Mouse (Mus musculus): ENCODE results near the gene Btn2a2.

DNA sequence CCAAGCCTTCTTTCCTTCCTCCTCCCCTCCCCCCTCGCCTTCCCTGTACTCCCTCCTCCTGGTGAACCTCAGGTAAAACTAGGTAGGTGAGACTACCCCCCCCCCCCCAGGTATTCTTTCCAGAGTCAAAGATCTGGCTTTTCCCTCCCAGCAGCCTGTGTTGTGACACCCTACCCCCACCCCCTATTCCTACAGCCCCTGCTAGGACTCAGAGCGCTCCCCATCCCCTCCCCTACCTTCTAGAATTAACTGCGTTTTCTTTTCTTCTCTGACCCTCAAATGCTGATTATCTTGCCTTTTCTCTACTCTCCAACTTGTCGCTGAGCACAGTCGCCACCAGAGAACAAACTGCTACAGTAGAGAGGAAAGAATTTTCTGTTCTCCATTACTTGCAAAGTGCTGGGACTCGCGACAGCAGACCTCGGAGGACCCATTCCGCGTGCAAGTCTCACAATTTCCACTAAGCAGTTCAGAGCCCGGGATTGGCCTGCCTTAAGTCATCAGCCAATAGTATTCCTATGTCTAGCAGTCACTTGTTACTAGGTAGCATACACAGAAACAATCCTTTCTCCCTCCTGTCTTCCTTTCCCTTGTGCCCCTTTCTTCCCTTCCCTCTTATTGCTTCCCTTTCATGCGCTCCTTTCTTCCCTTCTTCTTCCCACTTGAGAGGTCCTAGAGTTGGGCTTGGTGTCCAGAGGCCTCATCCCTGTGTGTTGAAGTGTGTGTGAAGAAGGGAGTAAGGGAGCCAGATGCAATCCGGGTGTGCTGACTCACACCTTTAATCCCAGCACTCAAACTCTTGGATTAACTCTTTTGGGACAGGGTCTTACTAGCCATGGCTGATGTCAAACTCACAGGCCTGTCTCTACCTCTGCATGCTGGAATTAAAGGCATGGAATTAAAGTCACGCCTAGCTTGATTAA is at the start of gene Btn2a2:
- TF ChIP-seq TCF12 (IDR thresholded peaks at IDR 0.05; ENCODE audit: insufficient read depth, poor library complexity, severe bottlenecking) (no peak), CEBPB (IDR thresholded peaks at IDR 0.05; ENCODE audit: insufficient read depth, poor library complexity, severe bottlenecking) (no peak), MAX (IDR thresholded peaks at IDR 0.05; ENCODE audit: low read depth) (no peak), E2F4 (IDR thresholded peaks at IDR 0.05; ENCODE audit: insufficient read depth) (no peak), SRF (IDR thresholded peaks at IDR 0.05; ENCODE audit: control insufficient read depth, insufficient read length, low read depth) (no peak), POLR2A (IDR thresholded peaks at IDR 0.05; ENCODE audit: insufficient read length, low read depth) (no peak), TCF3 (IDR thresholded peaks at IDR 0.05; ENCODE audit: insufficient read length, low read depth) (no peak), POLR2AphosphoS2 (IDR thresholded peaks at IDR 0.05; ENCODE audit: insufficient read length, low read depth) (no peak), USF1 (IDR thresholded peaks at IDR 0.05; ENCODE audit: low read depth) (no peak), MYOD1 (IDR thresholded peaks at IDR 0.05; ENCODE audit: control insufficient read depth in 1 of 3, insufficient read length in 2 of 3, low read depth in 2 of 3) (no peak)
